Mouse (Mus musculus) frontal cortex, adult 2 months (tissue): ENCODE data around the gene Adamtsl4. TPM values are rescaled to one million over a fixed set of nuclear protein-coding genes. Genes with fewer than 3 reads are reported as not detected.

Source experiments
- DNase-seq, 2 experiments: peaks; one replicate each; pipeline ENCODE4 v3.0.0; 2022; ENCODE audit warnings: low spot score in 1 of 2; ENCODE audit errors: extremely low spot score in 1 of 2
- polyA plus RNA-seq: library from polyadenylated mRNA; depleted of rRNA; stranded (reverse); fragments of >200 nt; gene quantifications from 2 replicates; pipeline ENCODE4 v1.2.3, GENCODE M21; 2012; rRNA removed

Adamtsl4 gene
- 3.5 and 4.1 TPM in 2 replicates for polyA plus RNA-seq

DNA sequence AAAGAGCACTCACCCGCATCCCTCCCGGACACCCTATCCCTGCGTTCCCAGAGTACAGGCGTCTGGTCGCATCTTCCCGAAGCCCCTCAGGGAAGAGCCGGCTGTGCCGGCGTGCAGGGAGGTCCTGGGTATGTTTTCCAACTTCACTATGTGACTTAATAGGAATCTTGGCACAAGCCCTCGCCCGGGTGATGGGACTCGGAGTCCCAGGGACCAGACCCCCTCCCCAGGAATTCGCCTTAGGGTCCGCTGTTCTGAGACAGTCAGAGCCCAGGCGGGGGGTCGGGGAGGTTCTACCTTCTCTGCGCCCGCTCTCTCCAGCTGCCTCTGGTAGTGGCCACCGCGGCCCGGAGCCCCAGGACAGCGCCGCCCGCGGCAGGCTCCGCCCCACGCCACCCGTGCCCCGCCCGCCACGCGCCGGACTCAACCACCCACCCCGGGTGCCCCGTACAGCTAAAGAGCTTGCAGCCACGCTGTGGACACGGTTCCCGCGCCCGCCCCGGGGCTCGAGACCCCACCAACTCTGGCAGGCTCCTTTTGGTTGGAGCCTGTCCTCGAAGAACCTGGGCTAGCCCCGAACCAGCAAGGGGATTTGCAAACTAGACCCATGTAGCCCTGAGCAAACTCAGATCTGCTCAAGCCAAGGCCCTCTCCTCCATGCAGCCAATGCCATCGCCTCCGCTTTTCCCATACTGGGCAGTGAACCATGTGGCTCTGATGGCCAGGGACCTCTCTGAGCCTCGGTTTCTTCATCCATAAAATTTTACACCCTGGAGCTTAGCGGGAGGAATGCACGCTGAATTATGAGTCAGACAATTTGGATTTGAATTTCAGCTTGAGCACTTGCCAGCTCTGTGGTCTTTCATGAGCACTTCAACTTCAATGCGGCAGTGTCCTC, at the start of gene Adamtsl4:
Gene Adamtsl4 (minus strand): TSS at position 394 of the 898 bp plus-strand sequence.
- peak in 1 of 2 experiments; percentile 55 for DNase-seq

DNA sequence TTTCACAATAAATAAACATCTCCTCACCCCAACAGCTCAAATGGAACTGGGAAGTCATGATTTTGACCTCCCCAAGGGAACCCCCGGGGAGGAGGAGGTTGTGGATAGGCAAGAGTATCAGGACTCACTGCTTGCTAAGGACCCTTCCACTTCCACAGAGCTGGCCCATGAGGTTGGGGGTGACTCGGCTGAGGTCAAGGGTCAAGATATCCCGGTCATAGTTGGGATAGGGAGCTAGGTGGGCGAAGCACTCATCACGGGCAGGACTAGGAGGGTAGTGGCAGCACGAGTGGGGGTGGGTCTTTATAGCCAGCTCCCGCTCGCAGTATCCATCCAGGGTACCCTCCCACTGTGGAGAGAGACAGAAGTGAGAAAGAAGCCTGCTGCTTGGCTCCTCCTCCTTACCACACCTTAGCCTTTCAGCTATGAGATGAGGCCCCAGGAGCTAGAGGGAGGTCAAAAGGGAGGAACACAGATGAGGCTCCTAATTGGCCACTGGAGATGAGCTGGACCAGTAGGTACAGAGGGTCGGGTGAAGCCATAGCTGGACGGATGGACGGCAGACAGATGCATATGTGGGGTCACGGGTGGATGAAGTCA, 47.5 kb upstream of the Adamtsl4 start:
- no peak for DNase-seq

DNA sequence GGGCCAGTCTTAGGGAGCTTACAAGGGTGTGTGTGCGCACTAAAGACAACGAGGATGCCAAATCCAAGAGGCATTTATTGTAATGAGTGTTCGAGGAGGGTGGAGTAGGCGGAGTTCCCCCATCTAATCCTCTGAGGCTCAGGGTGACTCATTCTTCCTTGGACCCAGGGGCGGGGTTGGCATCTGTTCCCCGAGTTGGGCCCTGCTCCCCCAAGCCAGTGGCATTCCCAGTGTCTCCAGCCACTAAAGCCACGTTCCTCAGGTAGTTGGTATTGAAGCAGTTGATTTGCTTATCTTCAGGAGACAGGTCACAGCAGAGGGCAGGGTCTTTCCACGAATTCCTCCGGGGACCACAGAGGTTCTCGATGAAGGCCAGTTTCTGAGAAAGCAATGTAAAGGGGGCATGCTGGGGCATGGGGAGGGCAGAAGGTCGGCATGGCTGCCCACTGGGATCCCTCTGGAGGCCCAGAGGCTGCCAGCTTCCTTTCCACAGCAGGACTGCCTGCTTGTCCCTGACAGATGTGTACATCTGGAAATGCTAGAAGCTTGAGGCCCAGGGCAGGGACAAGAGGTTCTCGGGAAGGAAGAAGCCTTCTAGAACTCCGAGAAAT, 46.5 kb upstream of the Adamtsl4 start:
- no peak for DNase-seq

DNA sequence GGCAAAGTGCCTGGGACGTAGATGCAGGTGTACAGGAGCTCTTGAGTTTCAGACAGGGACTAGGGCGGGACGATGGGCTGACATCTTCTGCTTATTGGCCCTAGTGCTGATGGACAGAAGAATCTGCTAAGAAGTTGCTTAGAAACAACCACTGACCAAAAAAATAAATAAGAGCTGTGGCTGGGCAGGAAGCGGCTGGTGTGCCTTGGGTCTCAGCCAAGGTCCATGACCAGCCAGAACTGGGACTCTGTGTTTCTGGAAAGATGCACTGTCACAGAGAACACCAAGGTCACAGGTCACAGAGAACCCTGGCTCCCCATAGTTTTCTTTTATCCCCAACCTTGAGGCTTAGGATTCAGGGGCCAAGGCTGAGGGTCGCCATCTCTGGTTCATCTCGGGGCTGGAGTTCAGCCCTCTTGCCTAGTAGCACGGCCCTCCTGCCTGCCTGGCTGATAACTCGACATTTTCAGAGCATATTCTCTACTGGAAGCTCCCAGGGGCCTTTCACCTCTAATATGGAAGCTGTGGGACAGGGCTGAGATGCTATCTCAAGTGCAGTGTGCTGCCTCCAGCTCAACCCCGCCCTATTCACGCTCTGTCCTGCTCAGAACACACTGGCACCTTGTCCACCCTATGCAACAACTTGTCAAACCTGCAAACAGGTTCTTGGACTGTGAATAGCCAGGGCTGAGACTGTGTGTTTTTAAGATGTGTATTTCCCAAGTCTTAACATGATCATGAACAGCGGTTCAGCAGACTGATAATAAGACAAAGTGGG, 45.2 kb upstream of the Adamtsl4 start:
- DNase-seq, result no peak

DNA sequence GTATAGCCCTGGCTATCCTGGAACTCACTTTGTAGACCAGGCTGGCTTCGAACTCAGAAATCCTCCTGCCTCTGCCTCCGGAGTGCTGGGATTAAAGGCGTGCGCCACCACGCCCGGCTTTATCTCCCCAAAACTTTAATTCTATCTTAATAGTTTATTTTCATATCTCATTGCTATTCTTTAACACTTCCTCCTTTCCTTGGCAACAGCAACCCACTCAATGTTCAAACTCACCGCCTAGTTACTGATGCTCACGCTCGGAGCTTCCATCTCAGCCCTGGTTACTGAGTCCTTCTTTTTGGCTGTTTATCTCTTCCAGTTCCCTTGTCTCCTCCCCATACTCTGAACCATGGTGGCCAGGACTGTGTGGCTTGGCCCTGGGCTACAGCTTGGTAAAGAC, 44.6 kb upstream of the Adamtsl4 start:
- DNase-seq, result no peak

DNA sequence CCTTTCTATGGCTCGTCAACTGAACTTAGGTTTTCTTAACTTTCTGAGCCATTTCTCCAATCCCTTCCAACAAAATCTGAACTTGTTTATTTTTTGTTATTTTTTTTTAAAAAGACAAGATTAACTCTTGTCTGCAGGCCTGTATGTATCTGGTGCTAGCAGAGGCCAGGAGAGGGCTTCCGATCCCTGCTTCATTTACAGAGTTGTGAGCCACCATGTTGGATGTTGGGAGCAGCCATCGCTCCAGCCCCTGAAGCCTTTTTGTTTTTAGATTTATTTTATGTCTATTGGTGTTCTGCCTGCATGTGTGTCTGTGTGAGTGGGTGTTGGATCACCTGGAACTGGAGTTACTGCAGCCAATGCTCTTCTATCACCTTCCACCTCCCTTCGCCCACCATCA, 44.1 kb upstream of the Adamtsl4 start:
- DNase-seq, result no peak

DNA sequence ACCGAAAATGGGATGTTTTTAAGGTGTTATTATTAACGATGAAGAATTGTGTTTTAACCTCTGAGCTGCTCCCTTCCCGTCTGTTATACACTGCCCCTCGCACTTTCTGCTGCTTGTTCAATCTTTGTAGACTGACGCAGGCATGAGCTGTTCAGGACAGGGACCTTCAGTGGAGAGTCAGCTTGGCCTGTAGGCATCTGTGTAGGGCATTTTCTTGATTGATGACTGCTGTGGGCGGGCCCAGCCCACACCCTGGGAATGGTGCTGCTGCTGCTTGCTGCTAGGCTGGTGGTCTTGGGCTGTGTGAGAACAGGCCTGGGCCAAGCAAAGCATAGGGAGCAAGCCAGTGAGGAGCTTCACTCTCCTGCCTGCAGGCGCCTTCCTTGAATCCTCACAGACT, 42.7 kb upstream of the Adamtsl4 start:
- no peak for DNase-seq

DNA sequence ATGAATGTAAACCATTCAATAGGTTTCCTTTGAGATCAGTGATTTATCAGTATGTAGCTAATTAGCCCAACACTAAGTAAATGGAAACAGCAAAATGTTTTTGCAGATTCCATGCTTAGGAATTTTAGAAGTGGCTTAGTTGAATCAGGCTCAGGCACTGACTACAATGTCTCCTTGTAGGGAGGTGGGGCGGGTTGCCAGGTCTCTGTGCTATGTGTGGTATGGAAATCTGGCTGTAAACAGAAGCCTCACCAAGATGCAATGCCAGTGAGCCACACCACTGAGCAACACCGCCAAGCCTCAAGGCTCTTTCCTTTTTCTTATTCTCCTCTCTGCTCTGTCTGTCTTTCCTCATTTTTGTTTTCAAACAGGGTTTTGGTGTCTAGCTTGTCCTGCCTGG, 41.2 kb upstream of the Adamtsl4 start:
- DNase-seq, result no peak

DNA sequence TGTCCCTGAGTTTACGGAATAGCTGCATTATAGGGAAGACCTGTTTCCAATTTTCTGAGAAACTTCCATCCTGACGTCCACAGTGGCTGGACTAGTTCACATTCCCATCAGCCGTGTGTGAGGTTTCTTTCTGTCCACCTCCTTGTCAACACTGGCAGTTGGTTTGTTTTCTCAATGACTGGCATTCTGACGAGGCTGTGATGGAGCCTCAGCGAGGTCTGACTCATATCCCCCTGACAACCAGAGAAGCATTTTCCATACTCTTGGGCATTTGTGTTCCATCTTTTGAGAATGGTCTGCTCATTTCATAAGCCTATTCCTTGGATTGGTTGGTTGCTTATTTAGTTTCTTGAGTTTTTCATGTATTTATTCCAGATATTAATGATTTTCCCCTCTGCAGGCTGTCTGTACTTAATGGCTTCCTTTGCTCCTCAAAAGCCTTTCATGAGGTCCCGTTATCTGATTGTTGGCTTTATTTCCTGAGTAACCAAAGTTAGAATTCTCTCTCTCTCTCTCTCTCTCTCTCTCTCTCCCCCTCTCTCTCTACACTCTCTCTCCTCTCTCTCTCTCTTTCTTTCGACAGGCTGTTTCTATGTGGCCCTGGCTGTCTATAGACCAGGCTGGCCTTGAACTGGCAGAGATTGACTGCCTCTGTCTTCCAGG, 39.1 kb upstream of the Adamtsl4 start:
- DNase-seq, result no peak

DNA sequence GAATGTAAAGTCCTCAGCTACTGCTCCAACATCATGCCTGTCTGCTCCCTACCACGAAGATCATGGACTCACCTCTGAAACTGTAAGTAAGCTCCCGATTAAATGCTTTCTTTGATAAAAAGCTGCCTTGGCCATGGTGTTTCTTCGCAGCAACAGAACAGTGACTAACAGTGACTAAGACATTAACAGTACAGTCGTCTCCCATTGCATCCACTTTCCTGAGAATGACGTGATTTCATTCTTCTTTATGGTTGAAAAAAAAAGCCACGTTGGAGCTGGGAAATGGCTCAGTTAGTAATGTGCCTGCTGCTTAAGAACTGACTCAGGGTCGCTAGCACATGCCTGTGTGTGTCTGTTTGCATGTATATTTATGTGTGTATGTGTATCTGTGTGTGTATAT, 38.1 kb upstream of the Adamtsl4 start:
- no peak for DNase-seq

DNA sequence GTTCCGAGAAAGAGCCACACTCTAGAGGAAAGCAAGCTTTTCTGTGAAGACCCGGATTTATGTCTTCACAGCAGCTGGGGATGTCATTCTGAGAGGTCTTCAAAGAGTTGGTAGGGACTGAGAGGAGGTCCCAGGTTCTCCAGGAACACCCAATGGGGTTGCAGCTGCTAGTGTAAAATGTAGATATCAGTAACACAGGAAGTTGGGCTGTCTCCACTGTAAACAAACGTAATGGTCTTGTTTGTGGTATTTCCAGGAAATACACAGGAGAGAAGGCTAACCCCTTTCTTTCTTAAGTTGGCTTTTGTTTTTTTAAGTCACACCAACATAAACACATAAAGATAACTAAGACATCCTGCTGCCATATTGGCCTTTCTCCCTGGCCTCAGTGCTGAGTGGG, 34.7 kb upstream of the Adamtsl4 start:
- no peak for DNase-seq

DNA sequence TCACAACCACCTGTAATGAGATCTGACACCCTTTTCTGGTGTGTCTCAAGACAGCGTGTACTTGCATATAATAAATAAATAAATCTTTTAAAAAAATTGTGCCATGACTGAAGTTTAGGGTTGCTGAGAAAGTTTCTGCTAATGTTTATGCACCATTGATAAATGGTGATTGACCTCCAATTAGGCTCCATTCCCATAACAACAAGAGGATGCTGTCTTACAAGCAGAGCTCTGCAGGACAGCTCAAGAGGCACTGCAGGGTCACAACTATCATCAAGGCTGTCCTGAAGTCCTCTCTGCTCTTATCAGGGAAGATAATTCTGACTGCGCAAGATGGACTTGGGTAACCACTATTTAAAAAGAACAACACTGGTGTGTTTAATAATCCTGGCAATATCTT, 30.4 kb upstream of the Adamtsl4 start:
- DNase-seq, result no peak

DNA sequence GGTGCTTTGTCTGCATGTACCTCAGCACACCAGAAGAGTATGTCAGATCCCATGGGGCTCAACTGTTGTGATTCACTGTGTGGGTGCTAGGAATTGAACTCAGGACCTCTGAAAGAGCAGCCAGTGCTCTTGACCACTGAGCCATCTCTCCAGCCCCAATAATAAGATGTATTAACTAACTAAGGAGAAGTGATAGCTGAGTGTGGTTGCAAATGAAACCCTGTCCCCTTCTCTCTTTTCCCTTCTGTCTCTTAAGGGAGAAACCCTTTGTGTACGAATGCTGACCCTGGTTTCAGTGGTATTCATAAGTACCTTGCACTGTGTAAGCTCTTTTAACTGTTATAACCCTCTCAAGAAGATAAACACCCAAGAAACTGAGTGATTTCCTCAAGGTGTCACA, 28.4 kb upstream of the Adamtsl4 start:
- no peak for DNase-seq

DNA sequence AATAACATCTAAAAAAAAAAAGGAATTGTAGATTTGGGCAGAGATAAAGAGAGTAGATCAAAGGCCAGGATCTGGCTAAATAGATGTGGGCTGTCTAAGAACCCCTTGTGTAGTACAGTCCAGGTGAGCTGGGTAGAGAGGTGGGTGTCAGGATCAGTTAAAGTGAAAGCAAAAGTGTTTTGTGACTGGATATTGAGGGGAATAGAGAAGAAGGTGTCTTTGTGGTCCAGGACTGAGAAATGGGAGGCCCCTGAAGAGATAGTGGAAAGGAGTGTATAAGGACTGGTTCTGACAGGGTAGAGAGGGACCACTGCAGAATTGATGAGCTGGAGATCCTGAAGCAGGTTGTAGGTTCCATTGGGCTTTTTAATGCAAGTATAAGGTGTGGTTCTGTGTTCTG, 22.2 kb upstream of the Adamtsl4 start:
- no peak for DNase-seq

DNA sequence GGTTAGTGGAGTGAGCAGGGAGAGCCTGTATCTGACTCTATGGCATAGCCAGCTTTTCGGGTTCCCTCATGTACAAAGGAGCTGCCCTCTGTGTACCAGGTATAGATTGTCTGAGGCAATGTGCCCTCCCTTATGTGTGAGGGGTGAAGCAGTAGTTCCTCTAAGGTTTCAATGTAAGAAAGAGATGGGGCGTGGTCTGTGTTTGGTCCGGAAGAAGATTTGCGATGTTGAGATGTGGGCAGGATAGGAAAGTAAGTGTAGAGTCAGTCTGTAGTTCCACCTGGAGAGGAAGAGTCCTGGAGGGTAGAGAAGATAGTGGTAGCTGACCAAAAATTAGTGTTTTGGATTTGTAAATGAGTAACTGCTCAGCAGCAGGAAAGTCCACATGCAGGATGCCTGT, 21.3 kb upstream of the Adamtsl4 start:
- DNase-seq, result no peak

DNA sequence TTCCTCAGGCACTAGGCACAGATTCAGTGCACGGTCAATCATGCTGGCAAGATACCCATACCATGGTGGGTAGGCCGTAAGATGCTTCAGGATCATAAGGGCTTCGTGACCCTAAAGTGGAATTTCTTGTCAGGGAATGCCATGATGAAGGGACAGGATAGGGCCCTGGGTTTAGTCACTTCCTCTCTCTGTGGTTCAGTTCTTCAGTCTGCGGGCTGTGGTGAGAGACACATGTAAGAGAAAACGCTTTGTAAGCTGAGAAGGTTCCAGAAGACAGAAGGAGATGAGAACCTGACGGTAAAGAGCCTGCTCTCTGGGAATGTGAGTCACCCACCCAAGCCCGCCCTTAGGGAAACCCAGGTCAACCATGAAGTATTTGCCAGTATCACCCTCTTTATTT, 19.8 kb upstream of the Adamtsl4 start:
- DNase-seq, result no peak

DNA sequence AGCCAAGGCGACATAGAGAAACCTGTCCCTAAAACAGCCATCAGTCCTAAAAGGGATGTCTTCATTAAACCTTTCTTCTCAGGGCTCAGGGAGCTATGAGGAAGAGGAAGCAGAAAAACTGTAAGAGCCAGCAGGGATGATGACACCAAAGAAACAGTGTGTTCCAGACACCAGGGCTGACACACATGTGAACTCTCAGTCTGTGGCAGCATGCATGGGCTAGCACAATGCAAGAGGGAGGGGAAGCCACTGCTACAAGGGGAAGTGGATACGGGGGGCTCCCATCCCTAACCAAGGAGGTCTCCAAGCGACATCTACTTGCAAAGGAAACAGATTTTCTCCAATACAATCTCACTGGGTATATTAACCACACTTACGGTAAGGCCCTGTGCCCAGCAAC, 18.6 kb upstream of the Adamtsl4 start:
- no peak for DNase-seq

DNA sequence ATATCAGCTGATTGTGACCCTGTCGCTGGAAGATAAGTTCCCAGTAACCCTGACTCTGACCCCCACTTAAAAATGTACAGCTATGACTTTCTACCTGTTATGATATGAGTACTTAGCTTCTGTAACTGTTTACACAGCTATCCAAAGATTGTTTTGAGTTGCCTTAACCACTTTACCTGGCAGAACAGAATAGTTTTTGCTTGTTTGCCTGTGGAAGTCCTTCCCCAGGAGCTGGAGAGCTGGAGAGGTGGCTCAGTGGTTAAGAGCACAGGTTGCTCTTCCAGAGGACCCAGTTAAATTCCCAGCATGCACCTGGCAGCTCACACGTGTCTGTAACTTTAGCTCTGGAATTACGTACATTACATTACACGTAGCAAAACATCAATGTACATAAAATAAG, 16.9 kb upstream of the Adamtsl4 start:
- DNase-seq, result no peak

DNA sequence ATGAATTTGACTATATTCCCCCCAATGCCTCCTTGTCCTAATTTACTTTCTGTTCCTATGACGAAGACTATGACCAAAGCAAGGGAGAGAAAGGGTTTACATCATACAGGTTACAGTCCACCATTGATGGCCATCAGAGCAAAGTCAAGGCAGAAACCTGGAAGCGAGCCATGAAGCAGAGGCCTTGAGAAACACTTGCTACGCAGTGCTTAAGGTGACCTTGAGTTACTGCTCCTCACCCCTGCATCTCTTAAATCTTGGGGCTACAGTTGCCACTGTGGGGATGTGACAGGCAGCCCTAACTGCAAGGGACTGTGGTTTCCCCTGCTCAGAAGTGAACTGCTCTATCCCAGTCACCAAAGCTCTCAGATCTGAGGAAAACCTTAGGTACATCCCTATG, 15.6 kb upstream of the Adamtsl4 start:
- no peak for DNase-seq

DNA sequence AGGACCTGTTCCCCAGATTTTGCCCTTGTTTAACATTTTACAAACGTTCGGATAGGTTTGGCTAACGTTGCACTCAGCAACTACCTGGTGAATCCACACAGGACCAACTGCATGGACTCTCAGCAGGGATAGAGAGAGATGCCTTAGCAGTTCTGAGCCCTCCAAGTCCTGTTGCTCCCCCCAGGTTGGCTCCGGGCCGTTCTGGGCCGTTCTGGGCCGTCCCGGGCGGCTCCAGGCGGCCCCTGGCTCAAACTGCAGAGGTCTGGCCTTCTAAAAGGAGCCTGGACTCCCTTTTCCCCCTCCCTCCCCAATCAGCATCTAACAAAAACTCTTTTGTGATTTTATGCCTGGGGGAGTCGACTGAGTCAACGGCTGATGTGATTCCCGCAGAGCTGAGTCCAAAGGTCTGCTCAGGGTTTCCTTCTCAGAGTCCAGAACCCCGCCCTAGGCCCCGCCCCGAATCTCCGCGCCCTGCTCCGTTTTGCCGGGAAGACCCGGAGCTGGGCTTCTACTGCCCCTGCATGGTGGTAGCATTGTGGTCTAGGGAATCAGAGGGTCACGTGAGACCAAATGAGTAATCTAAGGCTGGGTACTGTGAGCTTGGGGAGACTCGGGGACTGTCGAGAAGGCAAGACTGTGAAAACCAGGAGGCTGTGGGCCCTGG, 14.3 kb upstream of the Adamtsl4 start:
- DNase-seq, result peak in 1 of 2 experiments; percentile 45
